Comparison of ENCODE assay signal across 14 mouse cellular contexts in genomic region chr5:107079920-107080319, GRCm38 (mm10).
DNase-seq lines count a peak whose midpoint lies in the region; ATAC-seq and TF ChIP-seq lines count a peak whose summit lies in the region.
"Had no signal": no experiment of that assay in that cellular context is flagged by ENCODE, and none has a peak within 500 bp of the region (broad histone marks: within the 10 kb centered on the region; RNA-seq: fewer than 3 reads in every experiment).

No protein-coding gene starts in this region.

- 44% methylated on average over 8 of the region's 8 CpGs for WGBS in heart, embryonic 11.5 days (ENCODE audit: insufficient replicate concordance)
- WGBS in spleen, adult 2 months, result 25% methylated on average over 8 of the region's 8 CpGs

- no peak for ATAC-seq in heart, embryonic 11.5 days (replicated peaks; ENCODE audit: insufficient number of reproducible peaks, low FRiP score, low TSS enrichment)

- TF ChIP-seq POLR2A in spleen, adult 2 months (IDR thresholded peaks at IDR 0.05; ENCODE audit: low read depth, low read length), result no peak

- H3K36me3 ChIP-seq in heart, embryonic 11.5 days (ENCODE audit: control insufficient read depth, insufficient read depth, low read length), result no peaks in the 10 kb centered on the region
- H3K36me3 ChIP-seq in spleen, adult 2 months (ENCODE audit: control insufficient read depth, insufficient read depth, low read length), result no peaks in the 10 kb centered on the region
- H3K36me3 ChIP-seq: limb, embryonic 13.5 days had no signal

- peak overlapping the region; percentile 74 for H3K27ac ChIP-seq in heart, embryonic 11.5 days (ENCODE audit: low read depth, low read length)
- peak overlapping the region; percentile 6; the same call in 1 of the 2 replicates for H3K27ac ChIP-seq in spleen, adult 2 months (ENCODE audit: insufficient read depth, low read length)
- H3K27ac ChIP-seq: limb, embryonic 13.5 days had no signal

- no peaks in the 10 kb centered on the region for H3K27me3 ChIP-seq in heart, embryonic 11.5 days (ENCODE audit: control insufficient read depth, insufficient read depth, low read length)
- H3K27me3 ChIP-seq in spleen, adult 2 months (ENCODE audit: control insufficient read depth, insufficient read depth, low read length), result no peaks in the 10 kb centered on the region
- H3K27me3 ChIP-seq: CH12.LX had no signal

- peaks cover 18% of the 10 kb centered on the region for H3K4me1 ChIP-seq in heart, embryonic 11.5 days (ENCODE audit: control insufficient read depth, insufficient read depth, low read length)
- H3K4me1 ChIP-seq in spleen, adult 2 months (ENCODE audit: control insufficient read depth, insufficient read depth, insufficient read length), result peaks cover 4% of the 10 kb centered on the region; the same call in 1 of the 2 replicates

- H3K9ac ChIP-seq in heart, embryonic 11.5 days (ENCODE audit: low read depth, low read length), result no peak overlapping the region
- H3K9ac ChIP-seq: limb, embryonic 13.5 days had no signal

- H3K4me3 ChIP-seq in heart, embryonic 11.5 days (ENCODE audit: low read depth, low read length), result no peak overlapping the region
- no peak overlapping the region for H3K4me3 ChIP-seq in spleen, adult 2 months (ENCODE audit: extremely low read depth, insufficient read depth, insufficient read length)
- H3K4me3 ChIP-seq: limb, embryonic 13.5 days had no signal

- no peak for DNase-seq in heart, postnatal 4 days
- peak in 1 of 2 experiments; percentile 63 for DNase-seq in spleen, adult 2 months (ENCODE audit: low read depth in 1 of 2, low spot score in 2 of 2)
- no peak for DNase-seq in spleen, postnatal 4 days (ENCODE audit: low spot score in 2 of 2)
- peak; percentile 92 for DNase-seq in naive thymus-derived CD4-positive, alpha-beta T cell, adult 2 months (ENCODE audit: low read depth)
- no peak for DNase-seq in right cerebral cortex, postnatal 14 days
- no peak for DNase-seq in cerebellum, postnatal 10 days
- no peak for DNase-seq in adrenal gland, adult 18-20 months (ENCODE audit: low spot score in 2 of 2)
- DNase-seq: cerebellum, postnatal 36 days; gastrocnemius, postnatal 10 days; lung, postnatal 4 days; retina, postnatal 1 day had no signal

- no peak overlapping the region for H3K4me2 ChIP-seq in heart, embryonic 11.5 days
- H3K4me2 ChIP-seq: limb, embryonic 13.5 days had no signal

- no peaks in the 10 kb centered on the region for H3K9me3 ChIP-seq in heart, embryonic 11.5 days (replicated peaks; ENCODE audit: control insufficient read depth, low read length)
- H3K9me3 ChIP-seq: limb, embryonic 13.5 days had no signal

- no peak for TF ChIP-seq CTCF in spleen, adult 2 months (IDR thresholded peaks at IDR 0.05; ENCODE audit: extremely low read depth, insufficient read depth, insufficient read length, insufficient replicate concordance)
